Mouse (Mus musculus) MEL (cell line): Measurements from ENCODE around the gene Igsf23. TPM values are rescaled to one million over a fixed set of nuclear protein-coding genes. Genes with fewer than 3 reads are reported as not detected.

ENCODE experiments used
- DNase-seq: peaks from one replicate; pipeline ENCODE4 v3.0.0; 2011; ENCODE audit warnings: low read depth, low spot score
- H3K27ac ChIP-seq: 2 replicates; pipeline ENCODE4 v1.5.1; 2012; ENCODE audit warnings: low read depth, mild to moderate bottlenecking, control low read depth, low read length, moderate library complexity; ENCODE audit not compliant: control insufficient read depth
- H3K27me3 ChIP-seq, 2 experiments: fragments of 150-350 bp in 1 of 2; sonication (generic) in 1 of 2; 2 replicates each; pipeline ENCODE4 v1.6.1; 2012; ENCODE audit warnings: low read length in 2 of 2, mild to moderate bottlenecking in 2 of 2, improper control_type of control experiment in 1 of 2, moderate library complexity in 1 of 2; ENCODE audit not compliant: insufficient read depth in 2 of 2, control insufficient read depth in 1 of 2
- H3K36me3 ChIP-seq, 2 experiments: 2 replicates each; pipeline ENCODE4 v1.6.1; 2012 to 2014; ENCODE audit warnings: low read length in 2 of 2, improper control_type of control experiment in 1 of 2, inconsistent platforms in 1 of 2, mild to moderate bottlenecking in 1 of 2; ENCODE audit not compliant: insufficient read depth in 2 of 2, control insufficient read depth in 1 of 2
- H3K4me1 ChIP-seq, 2 experiments: fragments of 150-350 bp in 1 of 2; sonication (generic) in 1 of 2; 2 replicates each; pipeline ENCODE4 v1.6.1; 2012; ENCODE audit warnings: low read length in 2 of 2, improper control_type of control experiment in 1 of 2, mild to moderate bottlenecking in 1 of 2; ENCODE audit not compliant: insufficient read depth in 2 of 2, control insufficient read depth in 1 of 2
- H3K4me3 ChIP-seq, 2 experiments: fragments of 150-350 bp in 1 of 2; sonication (generic) in 1 of 2; 2 replicates each; pipeline ENCODE4 v1.5.1; 2012; ENCODE audit warnings: low read depth in 2 of 2, low read length in 2 of 2, mild to moderate bottlenecking in 2 of 2, moderate library complexity in 2 of 2, control low read depth in 1 of 2, improper control_type of control experiment in 1 of 2; ENCODE audit not compliant: control insufficient read depth in 1 of 2, insufficient read depth in 1 of 2
- H3K79me2 ChIP-seq: 2 replicates; pipeline ENCODE4 v1.6.1; 2012; ENCODE audit warnings: mild to moderate bottlenecking, low read length, moderate library complexity; ENCODE audit not compliant: control insufficient read depth, poor library complexity, insufficient read depth
- H3K9ac ChIP-seq: 2 replicates; pipeline ENCODE4 v1.6.1; 2012; ENCODE audit warnings: low read depth, mild to moderate bottlenecking, control low read depth, low read length, moderate library complexity; ENCODE audit not compliant: control insufficient read depth, poor library complexity, severe bottlenecking
- H3K9me3 ChIP-seq: fragments of 150-350 bp; sonication (generic); replicated peaks from 2 replicates; pipeline ENCODE4 v1.6.1; 2012; ENCODE audit warnings: mild to moderate bottlenecking, low read length, improper control_type of control experiment, moderate library complexity; ENCODE audit not compliant: insufficient read depth
- BHLHE40 ChIP-seq: IDR thresholded peaks from 2 replicates; pipeline ENCODE4 v1.6.1; 2012; ENCODE audit warnings: low read depth, mild to moderate bottlenecking, inconsistent platforms, low read length, improper control_type of control experiment, borderline replicate concordance
- CTCF ChIP-seq, 3 experiments: IDR thresholded peaks in 2 of 3; conservative IDR thresholded peaks in 1 of 3; 2 replicates each; pipeline ENCODE4 v1.5.1; 2011 to 2012; ENCODE audit warnings: low read length in 3 of 3, low read depth in 2 of 3, mild to moderate bottlenecking in 2 of 3, improper control_type of control experiment in 1 of 3, inconsistent platforms in 1 of 3, mixed read lengths in 1 of 3, moderate library complexity in 1 of 3; ENCODE audit not compliant: control insufficient read depth in 1 of 3, insufficient read depth in 1 of 3, poor library complexity in 1 of 3, severe bottlenecking in 1 of 3
- ELF1 ChIP-seq: IDR thresholded peaks from 2 replicates; pipeline ENCODE4 v1.6.1; 2014; ENCODE audit warnings: low read depth, mild to moderate bottlenecking, inconsistent platforms, low read length, improper control_type of control experiment, moderate library complexity
- EP300 ChIP-seq, 2 experiments: IDR thresholded peaks; 2 replicates each; pipeline ENCODE4 v1.6.1; 2011; ENCODE audit warnings: improper control_type of control experiment in 2 of 2, low read length in 2 of 2, low read depth in 1 of 2, mild to moderate bottlenecking in 1 of 2
- GATA1 ChIP-seq: IDR thresholded peaks from 2 replicates; pipeline ENCODE4 v1.6.1; 2011; ENCODE audit warnings: low read depth, low read length, improper control_type of control experiment
- HCFC1 ChIP-seq: IDR thresholded peaks from 2 replicates; pipeline ENCODE4 v1.6.1; 2012; ENCODE audit warnings: low read depth, mild to moderate bottlenecking, inconsistent platforms, low read length, improper control_type of control experiment, moderate library complexity
- KAT2A ChIP-seq: conservative IDR thresholded peaks from 2 replicates; pipeline ENCODE4 v1.6.1; 2012; ENCODE audit warnings: low read depth, low read length, improper control_type of control experiment, inconsistent platforms
- MAZ ChIP-seq: IDR thresholded peaks from 2 replicates; pipeline ENCODE4 v1.6.1; 2012; ENCODE audit warnings: low read depth, mild to moderate bottlenecking, inconsistent platforms, low read length, improper control_type of control experiment
- MEF2A ChIP-seq: IDR thresholded peaks from 2 replicates; pipeline ENCODE4 v1.6.1; 2014; ENCODE audit warnings: low read depth, mild to moderate bottlenecking, inconsistent platforms, low read length, improper control_type of control experiment; ENCODE audit not compliant: poor library complexity, insufficient replicate concordance, severe bottlenecking; ENCODE audit errors: extremely low read depth
- MXI1 ChIP-seq: IDR thresholded peaks from 2 replicates; pipeline ENCODE4 v1.6.1; 2011; ENCODE audit warnings: mild to moderate bottlenecking, low read depth, low read length, improper control_type of control experiment
- MYC ChIP-seq: IDR thresholded peaks from 2 replicates; pipeline ENCODE4 v1.6.1; 2011; ENCODE audit warnings: low read depth, mild to moderate bottlenecking, low read length, improper control_type of control experiment, moderate library complexity
- POLR2A ChIP-seq, 2 experiments: IDR thresholded peaks; 2 replicates each; pipeline ENCODE4 v1.6.1; 2011 to 2012; ENCODE audit warnings: low read length in 2 of 2, mild to moderate bottlenecking in 2 of 2, control low read depth in 1 of 2, improper control_type of control experiment in 1 of 2, low read depth in 1 of 2, moderate library complexity in 1 of 2; ENCODE audit not compliant: control insufficient read depth in 1 of 2, insufficient read depth in 1 of 2, poor library complexity in 1 of 2
- POLR2AphosphoS2 ChIP-seq: IDR thresholded peaks from 2 replicates; pipeline ENCODE4 v1.6.1; 2011; ENCODE audit warnings: low read length, improper control_type of control experiment
- POLR2AphosphoS5 ChIP-seq: IDR thresholded peaks from 2 replicates; pipeline ENCODE4 v1.6.1; 2012; ENCODE audit warnings: low read depth, borderline replicate concordance, mild to moderate bottlenecking, inconsistent platforms, low read length, moderate library complexity, mixed read lengths
- RCOR1 ChIP-seq: IDR thresholded peaks from 2 replicates; pipeline ENCODE4 v1.6.1; 2012; ENCODE audit warnings: low read depth, mild to moderate bottlenecking, inconsistent platforms, low read length, improper control_type of control experiment
- SIN3A ChIP-seq: IDR thresholded peaks from 2 replicates; pipeline ENCODE4 v1.6.1; 2012; ENCODE audit warnings: low read length, improper control_type of control experiment, inconsistent platforms
- SMC3 ChIP-seq: IDR thresholded peaks from 2 replicates; pipeline ENCODE4 v1.6.1; 2011; ENCODE audit warnings: low read depth, low read length, improper control_type of control experiment
- TBP ChIP-seq: IDR thresholded peaks from 2 replicates; pipeline ENCODE4 v1.8.0; 2011; ENCODE audit warnings: low read depth, low read length, improper control_type of control experiment
- UBTF ChIP-seq: IDR thresholded peaks from 2 replicates; pipeline ENCODE4 v1.6.1; 2012; ENCODE audit warnings: low read depth, mild to moderate bottlenecking, inconsistent platforms, low read length, improper control_type of control experiment, moderate library complexity, borderline replicate concordance; ENCODE audit not compliant: insufficient read depth
- USF1 ChIP-seq: IDR thresholded peaks from 2 replicates; pipeline ENCODE4 v1.6.1; 2014; ENCODE audit warnings: low read depth, mild to moderate bottlenecking, inconsistent platforms, low read length, improper control_type of control experiment, moderate library complexity
- USF2 ChIP-seq, 2 experiments: IDR thresholded peaks; 2 replicates each; pipeline ENCODE4 v1.6.1; 2011 to 2012; ENCODE audit warnings: improper control_type of control experiment in 2 of 2, low read length in 2 of 2, borderline replicate concordance in 1 of 2, inconsistent platforms in 1 of 2, low read depth in 1 of 2, mild to moderate bottlenecking in 1 of 2; ENCODE audit not compliant: insufficient read depth in 1 of 2
- ZMIZ1 ChIP-seq: IDR thresholded peaks from 2 replicates; pipeline ENCODE4 v1.6.1; 2012; ENCODE audit warnings: low read depth, mild to moderate bottlenecking, inconsistent platforms, low read length, improper control_type of control experiment, moderate library complexity
- polyA plus RNA-seq, 2 experiments: library from polyadenylated mRNA; stranded (reverse) in 1 of 2; unstranded in 1 of 2; fragments of >175 nt in 1 of 2; fragments of >200 nt in 1 of 2; gene quantifications; 2 replicates each; pipeline versions ENCODE4 v1.2.1 to v1.2.4; 2012; ENCODE audit warnings: low replicate concordance in 2 of 2, low read depth in 1 of 2; ENCODE audit not compliant: insufficient read length in 2 of 2, insufficient read depth in 1 of 2, missing spikeins in 1 of 2
- total RNA-seq: library from RNA; depleted of rRNA; stranded (reverse); fragments of 300-350 nt; gene quantifications from 2 replicates; pipeline ENCODE4 v1.2.3, GENCODE M21; 2012

Igsf23 gene
- total and polyA plus RNA-seq, 3 experiments, result 0.08 to 0.35 TPM; not detected in 1

DNA sequence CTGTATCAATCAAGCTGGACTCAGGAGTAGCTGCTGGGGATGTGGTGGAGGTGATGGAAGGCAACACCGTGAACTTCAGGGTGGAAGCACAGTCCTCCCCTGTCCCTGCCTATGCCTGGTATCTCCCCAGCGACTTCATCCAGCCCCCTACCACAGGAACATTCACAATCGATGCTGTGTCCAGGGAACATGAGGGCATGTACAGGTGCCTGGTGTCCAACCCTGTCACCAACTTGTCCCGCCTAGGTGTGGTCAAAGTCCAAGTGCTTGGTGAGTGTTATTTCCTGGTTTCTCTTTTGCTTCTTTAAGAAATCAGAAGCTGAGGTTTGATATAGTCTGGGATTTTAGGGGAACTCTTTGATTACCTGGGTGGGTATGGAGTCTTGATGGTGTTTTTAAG lies 21.0 kb upstream of the Igsf23 start:
- TF ChIP-seq MYC, result no peak
- no peak for TF ChIP-seq CTCF (IDR thresholded peaks at IDR 0.05 in 2 of 3, conservative IDR thresholded peaks at IDR 0.05 in 1 of 3; ENCODE audit: control insufficient read depth in 1 of 3, insufficient read depth in 1 of 3, low read depth in 2 of 3, low read length in 3 of 3, poor library complexity in 1 of 3, severe bottlenecking in 1 of 3)
- no peak for TF ChIP-seq POLR2AphosphoS5
- no peak for TF ChIP-seq SIN3A
- no peak for TF ChIP-seq BHLHE40
- TF ChIP-seq RCOR1, result no peak
- TF ChIP-seq ELF1, result no peak
- TF ChIP-seq USF1, result no peak
- TF ChIP-seq EP300 (IDR thresholded peaks at IDR 0.05; ENCODE audit: low read depth in 1 of 2, low read length in 2 of 2), result no peak
- TF ChIP-seq MEF2A, result no peak
- no peak for TF ChIP-seq ZMIZ1
- TF ChIP-seq POLR2A (IDR thresholded peaks at IDR 0.05; ENCODE audit: control insufficient read depth in 1 of 2, insufficient read depth in 1 of 2, low read depth in 1 of 2, low read length in 2 of 2, poor library complexity in 1 of 2), result no peak
- TF ChIP-seq POLR2AphosphoS2, result no peak
- TF ChIP-seq KAT2A, result no peak
- TF ChIP-seq UBTF, result no peak
- no peak for TF ChIP-seq TBP
- no peak for TF ChIP-seq MAZ
- no peak for TF ChIP-seq GATA1
- no peaks in the 10 kb centered on the region for H3K79me2 ChIP-seq
- no peak overlapping the region for H3K9ac ChIP-seq
- no peak overlapping the region for H3K4me3 ChIP-seq
- H3K4me1 ChIP-seq, result no peaks in the 10 kb centered on the region
- no peaks in the 10 kb centered on the region for H3K9me3 ChIP-seq
- no peak overlapping the region for H3K27ac ChIP-seq
- H3K27me3 ChIP-seq, result no peaks in the 10 kb centered on the region
- H3K36me3 ChIP-seq, result no peaks in the 10 kb centered on the region
- no peak for DNase-seq

DNA sequence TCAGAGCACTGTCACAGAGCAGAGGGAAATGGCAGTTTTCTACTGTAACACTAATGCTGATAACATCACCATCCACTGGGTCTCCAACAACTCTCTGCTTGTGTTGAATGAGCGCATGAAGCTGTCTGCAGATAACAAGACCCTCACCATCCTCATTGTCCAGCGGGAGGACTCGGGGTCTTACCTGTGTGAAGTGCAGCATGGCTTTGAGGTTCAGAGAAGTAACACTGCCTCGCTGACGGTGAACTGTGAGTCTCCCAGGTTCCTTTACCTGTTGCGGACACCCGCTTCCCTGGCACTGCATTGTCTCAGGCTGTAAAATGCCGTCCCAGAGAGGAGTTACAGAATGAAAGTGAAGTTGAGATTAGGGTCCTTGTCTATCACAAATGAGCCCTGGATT lies 19.6 kb upstream of the Igsf23 start:
- Histone ChIP-seq H3K9me3 (no peaks in the 10 kb centered on the region), H3K79me2 (no peaks in the 10 kb centered on the region), H3K4me1 (no peaks in the 10 kb centered on the region), H3K9ac (no peak overlapping the region), H3K27me3 (no peaks in the 10 kb centered on the region), H3K27ac (no peak overlapping the region), H3K36me3 (no peaks in the 10 kb centered on the region), H3K4me3 (no peak overlapping the region)
- no peak for DNase-seq
- TF ChIP-seq BHLHE40, result no peak
- no peak for TF ChIP-seq USF2 (IDR thresholded peaks at IDR 0.05; ENCODE audit: borderline replicate concordance in 1 of 2, insufficient read depth in 1 of 2, low read depth in 1 of 2, low read length in 2 of 2)
- no peak for TF ChIP-seq SMC3
- no peak for TF ChIP-seq HCFC1
- TF ChIP-seq UBTF, result no peak
- TF ChIP-seq MAZ, result no peak
- TF ChIP-seq MXI1, result no peak
